Mouse (Mus musculus) stomach, embryonic 14.5 days (tissue): ENCODE measurements around the gene Celsr1. TPM values are rescaled to one million over a fixed set of nuclear protein-coding genes. Genes with fewer than 3 reads are reported as not detected.

Source experiments
- ATAC-seq: fragments of 200-750 bp; cut with Nextera tagmentation; 2 replicates; pipeline ENCODE4 v1.8.0; 2017; ENCODE audit warnings: low read depth, moderate TSS enrichment; ENCODE audit not compliant: insufficient number of reproducible peaks, insufficient read depth, low FRiP score
- H3K27ac ChIP-seq: fragments of 300-500 bp; sonication (generic); 2 replicates; pipeline ENCODE4 v1.5.1; 2014; ENCODE audit warnings: mild to moderate bottlenecking, low read length, moderate library complexity, mixed read lengths
- H3K27me3 ChIP-seq: fragments of 300-500 bp; sonication (generic); 2 replicates; pipeline ENCODE4 v1.6.1; 2014; ENCODE audit warnings: low read length, control low read depth, mixed read lengths; ENCODE audit not compliant: control insufficient read depth, insufficient read depth
- H3K36me3 ChIP-seq: fragments of 300-500 bp; sonication (generic); 2 replicates; pipeline ENCODE4 v1.6.1; 2014; ENCODE audit warnings: mild to moderate bottlenecking, control low read depth, low read length, moderate library complexity, mixed read lengths; ENCODE audit not compliant: control insufficient read depth, insufficient read depth
- H3K4me1 ChIP-seq: fragments of 300-500 bp; sonication (generic); 2 replicates; pipeline ENCODE4 v1.6.1; 2014; ENCODE audit warnings: low read length, control low read depth, mixed read lengths; ENCODE audit not compliant: control insufficient read depth, insufficient read depth
- H3K4me2 ChIP-seq: fragments of 300-500 bp; sonication (generic); replicated peaks from 2 replicates; pipeline ENCODE4 v1.6.1; 2014; ENCODE audit warnings: low read depth, low read length, control low read depth
- H3K4me3 ChIP-seq: fragments of 300-500 bp; sonication (generic); 2 replicates; pipeline ENCODE4 v1.5.1; 2014; ENCODE audit warnings: low read depth, low read length, control low read depth
- H3K9ac ChIP-seq: fragments of 300-500 bp; sonication (generic); replicated peaks from 2 replicates; pipeline ENCODE4 v1.6.1; 2014; ENCODE audit warnings: low read depth, mild to moderate bottlenecking, control low read depth, low read length, moderate library complexity, mixed read lengths
- H3K9me3 ChIP-seq: fragments of 300-500 bp; sonication (generic); 2 replicates; pipeline ENCODE4 v1.6.1; 2016; ENCODE audit warnings: low read depth, low read length, control low read depth; ENCODE audit not compliant: control insufficient read depth
- WGBS: fragments of 180-500 bp; shearing (Covaris S2); extraction: QIAGEN DNeasy Blood & Tissue Kit; methylation state at CpG from one replicate; pipeline ENCODE4 v1.1.7; 2014; 5-methylcytosine and 5-hydroxymethylcytosine counted together
- polyA plus RNA-seq: library from polyadenylated mRNA; unstranded; fragments of >200 nt; fragmentation: Nextera tagmentation; extraction: Ambion mirVana; gene quantifications from 2 replicates; pipeline ENCODE4 v1.2.1, GENCODE M21; 2014

Gene Celsr1
- polyA plus RNA-seq, 1 experiment from 2014 or later, result 7.8 TPM

DNA sequence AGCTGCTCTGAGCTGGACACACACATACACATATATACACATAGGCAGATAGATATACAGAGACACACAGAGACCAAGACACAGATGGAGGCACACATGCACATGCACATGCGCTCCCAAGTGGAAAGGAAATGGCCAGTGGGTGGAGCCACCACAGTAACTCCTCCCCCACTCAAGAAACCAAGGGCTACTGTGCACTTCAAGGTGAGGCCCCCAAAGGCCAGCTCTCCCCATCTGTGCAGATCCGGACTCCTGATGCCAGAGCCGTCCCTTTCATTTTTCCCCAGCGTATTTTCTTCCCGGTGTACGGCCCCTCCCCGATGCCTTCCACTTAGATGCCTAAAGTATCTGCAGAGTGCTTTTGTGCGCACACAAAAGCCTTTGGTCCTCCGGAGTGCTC is 86.0 kb downstream of the Celsr1 start:
- H3K4me1 ChIP-seq, result no peaks in the 10 kb centered on the region
- H3K9me3 ChIP-seq, result no peaks in the 10 kb centered on the region
- 55% methylated on average over 9 of the region's 9 CpGs for WGBS
- H3K9ac ChIP-seq, result no peak overlapping the region
- H3K27me3 ChIP-seq, result no peaks in the 10 kb centered on the region
- ATAC-seq, result no peak
- H3K36me3 ChIP-seq, result no peaks in the 10 kb centered on the region
- no peak overlapping the region for H3K4me2 ChIP-seq
- no peak overlapping the region for H3K4me3 ChIP-seq
- H3K27ac ChIP-seq, result no peak overlapping the region

DNA sequence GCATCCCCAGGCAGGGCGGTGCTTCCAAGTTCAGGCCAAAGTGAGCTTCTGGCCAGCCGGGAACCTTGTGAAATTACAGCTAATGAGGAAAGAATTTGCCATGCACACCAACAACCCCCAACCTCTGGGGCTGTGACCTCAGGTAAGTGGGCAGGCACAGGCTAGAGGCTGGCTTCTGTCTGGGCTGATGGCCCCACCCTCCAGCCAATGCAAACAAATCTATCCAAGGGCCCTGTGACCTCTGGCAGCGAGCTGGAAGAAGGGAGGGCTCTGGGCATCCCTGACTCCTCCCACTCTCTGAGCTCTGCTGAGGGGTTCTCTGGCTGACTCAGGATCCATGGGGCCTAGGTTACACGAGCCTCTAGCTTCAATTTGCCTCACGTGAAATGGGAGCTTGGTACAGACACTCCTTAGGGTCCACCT is 97.9 kb downstream of the Celsr1 start:
- 0 out of 2 replicates have a peak overlapping the region, but pooled peaks have one; percentile 15 for H3K27ac ChIP-seq
- no peaks in the 10 kb centered on the region for H3K27me3 ChIP-seq
- 0 out of 2 replicates have a peak, but pooled peaks cover 9% of the 10 kb centered on the region for H3K4me1 ChIP-seq
- no peak overlapping the region for H3K9ac ChIP-seq
- ATAC-seq, result peak; percentile 80
- H3K4me3 ChIP-seq, result no peak overlapping the region
- no peaks in the 10 kb centered on the region for H3K9me3 ChIP-seq
- peaks cover 2% of the 10 kb centered on the region; the same call in 1 of the 2 replicates for H3K36me3 ChIP-seq
- no peak overlapping the region for H3K4me2 ChIP-seq
- WGBS, result 13% methylated on average over 5 of the region's 5 CpGs

GRCm38 (mm10) chr15:85928161-85928560 is 105.4 kb downstream of the Celsr1 start:
- Histone ChIP-seq H3K4me3 (no peak overlapping the region), H3K9ac (no peak overlapping the region), H3K4me1 (no peaks in the 10 kb centered on the region), H3K27me3 (no peaks in the 10 kb centered on the region), H3K36me3 (no peaks in the 10 kb centered on the region; the same call in 1 of the 2 replicates), H3K9me3 (no peaks in the 10 kb centered on the region), H3K27ac (no peak overlapping the region), H3K4me2 (no peak overlapping the region)
- no peak for ATAC-seq
- WGBS, result 78% methylated on average over 12 of the region's 12 CpGs

GRCm38 (mm10) chr15:85921855-85922254 is 111.7 kb downstream of the Celsr1 start:
- no peak overlapping the region for H3K4me3 ChIP-seq
- no peaks in the 10 kb centered on the region for H3K9me3 ChIP-seq
- ATAC-seq, result no peak
- H3K36me3 ChIP-seq, result no peaks in the 10 kb centered on the region
- no peak overlapping the region for H3K27ac ChIP-seq
- H3K4me2 ChIP-seq, result no peak overlapping the region
- H3K9ac ChIP-seq, result no peak overlapping the region
- 95% methylated on average over 11 of the region's 11 CpGs for WGBS
- H3K4me1 ChIP-seq, result no peaks in the 10 kb centered on the region
- no peaks in the 10 kb centered on the region for H3K27me3 ChIP-seq

GRCm38 (mm10) chr15:85919892-85920248 is 113.7 kb downstream of the Celsr1 start:
- ATAC-seq, result no peak
- Histone ChIP-seq H3K4me3 (no peak overlapping the region), H3K36me3 (no peaks in the 10 kb centered on the region; the same call in 1 of the 2 replicates), H3K27ac (no peak overlapping the region), H3K9ac (no peak overlapping the region), H3K4me1 (no peaks in the 10 kb centered on the region), H3K4me2 (no peak overlapping the region), H3K27me3 (no peaks in the 10 kb centered on the region), H3K9me3 (no peaks in the 10 kb centered on the region)
- WGBS, result 64% methylated on average over 8 of the region's 8 CpGs

GRCm38 (mm10) chr15:85919191-85919891 is 114.2 kb downstream of the Celsr1 start:
- H3K9me3 ChIP-seq, result no peaks in the 10 kb centered on the region
- no peaks in the 10 kb centered on the region; the same call in 1 of the 2 replicates for H3K36me3 ChIP-seq
- H3K27me3 ChIP-seq, result no peaks in the 10 kb centered on the region
- no peak overlapping the region for H3K27ac ChIP-seq
- no peaks in the 10 kb centered on the region for H3K4me1 ChIP-seq
- H3K4me2 ChIP-seq, result no peak overlapping the region
- 59% methylated on average over 8 of the region's 8 CpGs for WGBS
- H3K9ac ChIP-seq, result no peak overlapping the region
- H3K4me3 ChIP-seq, result no peak overlapping the region
- ATAC-seq, result no peak

DNA sequence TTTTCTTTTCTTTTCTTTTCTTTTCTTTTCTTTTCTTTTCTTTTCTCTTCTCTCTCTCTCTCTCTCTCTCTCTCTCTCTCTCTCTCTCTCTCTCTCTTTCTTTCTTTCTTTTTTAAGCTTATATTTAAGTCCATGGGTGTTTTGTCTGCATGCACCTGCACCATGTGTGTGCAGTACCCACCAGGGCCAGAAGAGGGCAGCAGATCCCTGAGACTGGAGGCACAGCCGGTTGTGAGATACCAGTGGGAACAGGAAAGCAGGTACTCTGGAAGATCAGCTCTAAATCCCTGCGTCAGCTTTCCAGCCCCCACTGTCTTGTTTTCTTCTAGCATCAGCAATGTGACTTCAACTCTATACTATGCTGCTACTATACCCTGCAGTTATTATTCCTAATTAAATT is 120.0 kb downstream of the Celsr1 start:
- no peak overlapping the region for H3K4me2 ChIP-seq
- no peak overlapping the region for H3K4me3 ChIP-seq
- H3K36me3 ChIP-seq, result no peaks in the 10 kb centered on the region; the same call in 1 of the 2 replicates
- H3K27ac ChIP-seq, result no peak overlapping the region
- no peaks in the 10 kb centered on the region for H3K9me3 ChIP-seq
- no peaks in the 10 kb centered on the region for H3K27me3 ChIP-seq
- no peak overlapping the region for H3K9ac ChIP-seq
- no peak for ATAC-seq
- no peaks in the 10 kb centered on the region for H3K4me1 ChIP-seq
- 39% methylated on average over 2 of the region's 2 CpGs for WGBS

GRCm38 (mm10) chr15:85909931-85910330 is 123.6 kb downstream of the Celsr1 start:
- H3K27me3 ChIP-seq, result no peaks in the 10 kb centered on the region
- peak overlapping the region; percentile 62; the same call in 1 of the 2 replicates for H3K27ac ChIP-seq
- no peaks in the 10 kb centered on the region for H3K36me3 ChIP-seq
- peak; percentile 56 for ATAC-seq
- H3K9ac ChIP-seq, result no peak overlapping the region
- H3K4me3 ChIP-seq, result no peak overlapping the region
- no peaks in the 10 kb centered on the region for H3K9me3 ChIP-seq
- H3K4me1 ChIP-seq, result no peaks in the 10 kb centered on the region
- WGBS, result 22% methylated on average over 10 of the region's 10 CpGs
- H3K4me2 ChIP-seq, result no peak overlapping the region

DNA sequence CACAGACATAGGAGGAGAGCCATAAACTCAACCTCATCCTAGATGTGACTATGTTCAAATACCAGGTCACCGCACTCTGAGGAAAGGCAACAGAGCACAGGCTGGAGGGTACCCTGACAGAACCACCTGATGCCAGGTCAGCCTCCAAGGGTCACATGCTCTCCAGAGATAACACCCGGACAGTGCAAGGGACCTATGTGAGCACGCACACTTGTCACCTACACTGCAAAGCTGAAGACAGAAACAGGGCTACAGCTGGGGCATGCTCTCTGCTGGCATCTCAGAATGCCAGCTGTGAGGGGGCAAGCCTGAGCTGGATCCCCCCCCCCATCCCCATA is 124.1 kb downstream of the Celsr1 start:
- peak overlapping the region; percentile 62; the same call in 1 of the 2 replicates for H3K27ac ChIP-seq
- H3K36me3 ChIP-seq, result no peaks in the 10 kb centered on the region
- no peaks in the 10 kb centered on the region for H3K4me1 ChIP-seq
- H3K9me3 ChIP-seq, result no peaks in the 10 kb centered on the region
- H3K27me3 ChIP-seq, result no peaks in the 10 kb centered on the region
- no peak overlapping the region for H3K9ac ChIP-seq
- WGBS, result 79% methylated on average over 3 of the region's 3 CpGs
- ATAC-seq, result peak; percentile 33
- no peak overlapping the region for H3K4me2 ChIP-seq
- no peak overlapping the region for H3K4me3 ChIP-seq
